8 mouse cellular contexts compared by ENCODE assay signal in the genomic region with DNA sequence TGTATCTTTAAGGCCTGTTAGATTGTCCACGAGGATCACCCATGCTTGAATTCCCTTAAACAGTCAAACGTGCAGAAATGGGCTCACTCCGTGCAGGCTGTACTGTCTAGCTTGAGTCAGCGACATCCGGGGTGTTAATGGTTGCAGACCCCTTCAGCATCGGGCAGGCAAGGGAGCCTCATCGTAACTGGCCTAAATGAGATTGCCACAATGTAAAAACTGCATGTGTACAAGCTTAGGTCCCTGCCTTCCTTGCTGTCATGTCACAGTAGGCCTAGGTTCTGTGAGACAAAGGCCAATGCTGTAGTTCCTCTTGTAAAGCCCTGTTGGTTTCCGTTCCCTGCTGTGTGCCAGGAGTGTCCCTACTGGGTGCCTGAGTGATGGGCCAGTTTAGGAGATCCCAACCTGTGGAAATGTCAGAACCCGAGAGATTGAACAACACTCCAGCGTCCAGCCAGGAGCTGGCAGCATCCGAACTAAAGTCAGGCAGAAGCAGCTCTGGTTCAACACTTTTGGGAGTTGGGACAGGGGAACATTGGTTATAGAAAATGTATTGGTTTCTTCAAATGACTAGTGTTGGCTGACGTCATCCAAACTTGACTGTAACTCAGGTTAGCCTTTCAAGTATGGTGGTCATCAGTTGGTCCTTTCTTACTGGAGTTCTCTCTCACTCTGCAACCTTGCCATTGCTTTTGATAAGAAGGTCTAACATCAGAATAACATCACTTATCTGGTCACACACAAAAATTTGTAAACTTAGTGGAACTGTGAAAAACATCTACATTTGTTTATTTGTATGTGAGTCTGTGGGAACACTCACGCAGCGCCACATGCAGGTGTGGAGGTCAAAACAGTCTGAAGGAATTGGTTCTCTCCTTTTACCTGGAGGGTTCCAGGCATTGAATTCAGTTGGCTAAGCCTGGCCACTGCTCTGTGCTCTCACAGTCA. TPM values are rescaled to one million over a fixed set of nuclear protein-coding genes. Genes with fewer than 3 reads are reported as not detected.
DNase-seq lines count a peak whose midpoint lies in the region; ATAC-seq and TF ChIP-seq lines count a peak whose summit lies in the region.

No protein-coding gene starts in this region.

- intact Hi-C loops in gastrocnemius, adult 2 months (cut with DNase I): loop anchor here (2.0 to 5.0 kb wide), 2 partner anchors 56 to 101 kb away; partner anchors contain the start of genes Trim65 and Wbp2

- no peaks in the 10 kb centered on the region for H3K9me3 ChIP-seq in hindbrain, embryonic 16.5 days (ENCODE audit: control insufficient read depth, low read length)
- H3K9me3 ChIP-seq in lung, embryonic 16.5 days (ENCODE audit: control insufficient read depth, low read length): no peaks in the 10 kb centered on the region

- no peaks in the 10 kb centered on the region for H3K4me1 ChIP-seq in embryonic fibroblast, embryonic 13.5 days (ENCODE audit: control insufficient read depth, insufficient read depth, low read length)
- H3K4me1 ChIP-seq in hindbrain, embryonic 16.5 days (ENCODE audit: control insufficient read depth, insufficient read depth, low read depth, low read length): peaks cover 13% of the 10 kb centered on the region
- peaks cover 10% of the 10 kb centered on the region for H3K4me1 ChIP-seq in lung, embryonic 16.5 days (replicated peaks; ENCODE audit: control insufficient read depth, insufficient read depth, low read length)

- ATAC-seq in hindbrain, embryonic 16.5 days: peak; percentile 35
- ATAC-seq in lung, embryonic 16.5 days (ENCODE audit: low read depth): peak; percentile 3; the same call in 1 of the 2 replicates

- no peaks in the 10 kb centered on the region for H3K36me3 ChIP-seq in hindbrain, embryonic 16.5 days (ENCODE audit: control insufficient read depth, insufficient read depth, low read length)
- peaks cover 2% of the 10 kb centered on the region; the same call in 1 of the 2 replicates for H3K36me3 ChIP-seq in lung, embryonic 16.5 days (ENCODE audit: control insufficient read depth, insufficient read depth, low read length)

- H3K9ac ChIP-seq in hindbrain, embryonic 16.5 days (ENCODE audit: low read depth, low read length): peak overlapping the region; percentile 96
- peak overlapping the region; percentile 97 for H3K9ac ChIP-seq in lung, embryonic 16.5 days (ENCODE audit: low read length)

- TF ChIP-seq POLR2A in embryonic fibroblast, embryonic 13.5 days (IDR thresholded peaks at IDR 0.05; ENCODE audit: low read depth, low read length): peak; percentile 70

- peak overlapping the region; percentile 98 for H3K27ac ChIP-seq in gastrocnemius, adult 2 months
- peak overlapping the region; percentile 97 for H3K27ac ChIP-seq in embryonic fibroblast, embryonic 13.5 days (ENCODE audit: insufficient read depth, low read length)
- H3K27ac ChIP-seq in hindbrain, embryonic 16.5 days (ENCODE audit: low read depth, low read length): peak overlapping the region; percentile 99
- peak overlapping the region; percentile 100 for H3K27ac ChIP-seq in lung, embryonic 16.5 days (ENCODE audit: low read length)

- no peaks in the 10 kb centered on the region for H3K27me3 ChIP-seq in hindbrain, embryonic 16.5 days (replicated peaks; ENCODE audit: control insufficient read depth, insufficient read depth, low read length)
- no peaks in the 10 kb centered on the region for H3K27me3 ChIP-seq in lung, embryonic 16.5 days (ENCODE audit: control insufficient read depth, insufficient read depth, low read depth, low read length)

- peak; percentile 46 for DNase-seq in gastrocnemius, adult 2 months
- DNase-seq in gastrocnemius, postnatal 10 days: no peak
- DNase-seq in ES-CJ7 (ENCODE audit: low read depth, low spot score): peak; percentile 58
- peak; percentile 29 for DNase-seq in right cerebral cortex, postnatal 25 days
- no peak for DNase-seq in retina, postnatal 1 day

- no peak for TF ChIP-seq CTCF in gastrocnemius, adult 2 months (IDR thresholded peaks at IDR 0.05)
- no peak for TF ChIP-seq CTCF in embryonic fibroblast, embryonic 13.5 days (IDR thresholded peaks at IDR 0.05; ENCODE audit: borderline replicate concordance, insufficient read depth, low read length)

- WGBS in hindbrain, embryonic 16.5 days: 22% methylated on average over 14 of the region's 14 CpGs
- WGBS in lung, embryonic 16.5 days: 16% methylated on average over 14 of the region's 14 CpGs

- peak overlapping the region; percentile 91 for H3K4me3 ChIP-seq in gastrocnemius, adult 2 months
- peak overlapping the region; percentile 62 for H3K4me3 ChIP-seq in embryonic fibroblast, embryonic 13.5 days (ENCODE audit: insufficient read depth, low read length)
- H3K4me3 ChIP-seq in hindbrain, embryonic 16.5 days (ENCODE audit: low read length): peak overlapping the region; percentile 66
- H3K4me3 ChIP-seq in lung, embryonic 16.5 days (ENCODE audit: low read length): peak overlapping the region; percentile 84

- peak overlapping the region; percentile 78 for H3K4me2 ChIP-seq in hindbrain, embryonic 16.5 days (ENCODE audit: low read length)
- peak overlapping the region; percentile 69 for H3K4me2 ChIP-seq in lung, embryonic 16.5 days (ENCODE audit: low read depth, low read length)

RNA-seq across cellular contexts. Expression of gene Unk, which starts 1.1 kb away (rescaled TPM):
- 1 to 10 TPM; 7.0 to 7.4 TPM for total RNA-seq in gastrocnemius, adult 2 months (2021)
- total RNA-seq in gastrocnemius, postnatal 10 days (2021): 10 to 100 TPM; 13.6 to 15.8 TPM
- 16.9 and 18.8 TPM in 2 replicates for polyA plus RNA-seq in embryonic fibroblast, embryonic 13.5 days (2011; ENCODE audit: insufficient read length, low read depth, missing spikeins)
- 30.1 and 37.6 TPM in 2 replicates for polyA plus RNA-seq in hindbrain, embryonic 16.5 days (2015; fragmentation: Nextera tagmentation; extraction: Ambion mirVana)
- polyA plus RNA-seq in lung, embryonic 16.5 days (2015; fragmentation: Nextera tagmentation; extraction: Ambion mirVana): 37.9 and 41.3 TPM in 2 replicates

RNA-seq across cellular contexts. Expression of gene H3f3b, which starts 3.4 kb away (rescaled TPM):
- total RNA-seq in gastrocnemius, adult 2 months (2021): 10 to 100 TPM; 55.9 to 58.7 TPM
- 100 to 1,000 TPM; 252 TPM for total RNA-seq in gastrocnemius, postnatal 10 days (2021)
- 339 and 513 TPM in 2 replicates for polyA plus RNA-seq in embryonic fibroblast, embryonic 13.5 days (2011; ENCODE audit: insufficient read length, low read depth, missing spikeins)
- polyA plus RNA-seq in hindbrain, embryonic 16.5 days (2015; fragmentation: Nextera tagmentation; extraction: Ambion mirVana): 1,585 and 1,603 TPM in 2 replicates
- 1,792 and 1,937 TPM in 2 replicates for polyA plus RNA-seq in lung, embryonic 16.5 days (2015; fragmentation: Nextera tagmentation; extraction: Ambion mirVana)

RNA-seq across cellular contexts. Expression of gene Galk1, which starts 18.7 kb away (rescaled TPM):
- total RNA-seq in gastrocnemius, adult 2 months (2021): 1 to 10 TPM; 3.0 to 3.8 TPM
- 10 to 100 TPM; 14.8 to 19.2 TPM for total RNA-seq in gastrocnemius, postnatal 10 days (2021)
- polyA plus RNA-seq in embryonic fibroblast, embryonic 13.5 days (2011; ENCODE audit: insufficient read length, low read depth, missing spikeins): 50.8 and 58.6 TPM in 2 replicates
- polyA plus RNA-seq in hindbrain, embryonic 16.5 days (2015; fragmentation: Nextera tagmentation; extraction: Ambion mirVana): 76.0 and 76.2 TPM in 2 replicates
- polyA plus RNA-seq in lung, embryonic 16.5 days (2015; fragmentation: Nextera tagmentation; extraction: Ambion mirVana): 188 and 190 TPM in 2 replicates

RNA-seq across cellular contexts. Expression of gene Unc13d, which starts 46.6 kb away (rescaled TPM):
- total RNA-seq in gastrocnemius, adult 2 months (2021): under 1 TPM; 0.13 to 0.50 TPM
- total RNA-seq in gastrocnemius, postnatal 10 days (2021): under 1 TPM; 0.45 TPM
- not detected in 2 replicates for polyA plus RNA-seq in embryonic fibroblast, embryonic 13.5 days (2011; ENCODE audit: insufficient read length, low read depth, missing spikeins)
- 0.69 and 0.80 TPM in 2 replicates for polyA plus RNA-seq in hindbrain, embryonic 16.5 days (2015; fragmentation: Nextera tagmentation; extraction: Ambion mirVana)
- polyA plus RNA-seq in lung, embryonic 16.5 days (2015; fragmentation: Nextera tagmentation; extraction: Ambion mirVana): 7.2 and 8.9 TPM in 2 replicates

RNA-seq across cellular contexts. Expression of gene Wbp2, which starts 55.6 kb away (rescaled TPM):
- total RNA-seq in gastrocnemius, adult 2 months (2021): 10 to 100 TPM; 77.2 to 81.8 TPM
- total RNA-seq in gastrocnemius, postnatal 10 days (2021): 10 to 100 TPM; 64.8 to 66.8 TPM
- 55.1 and 63.8 TPM in 2 replicates for polyA plus RNA-seq in embryonic fibroblast, embryonic 13.5 days (2011; ENCODE audit: insufficient read length, low read depth, missing spikeins)
- polyA plus RNA-seq in hindbrain, embryonic 16.5 days (2015; fragmentation: Nextera tagmentation; extraction: Ambion mirVana): 183 and 225 TPM in 2 replicates
- polyA plus RNA-seq in lung, embryonic 16.5 days (2015; fragmentation: Nextera tagmentation; extraction: Ambion mirVana): 95.4 and 98.9 TPM in 2 replicates

Comparison
In these comparisons a context has a peak if more than half of its experiments do, and no peak if none do; other contexts are left out.
1. DNase-seq: peak in gastrocnemius, adult 2 months (single experiment), ES-CJ7 (single experiment) and right cerebral cortex, postnatal 25 days (single experiment); none in gastrocnemius, postnatal 10 days (single experiment) and retina, postnatal 1 day (single experiment).
2. Peak in every context shown above with its lines, with median percentiles within 50 percentile points of each other: H3K27ac ChIP-seq and H3K4me3 ChIP-seq.